23 mouse cellular contexts compared by ENCODE assay signal in genomic region chrX:98189759-98190158, GRCm38 (mm10). TPM values are rescaled to one million over a fixed set of nuclear protein-coding genes. Genes with fewer than 3 reads are reported as not detected.
"Had no signal": no experiment of that assay in that cellular context is flagged by ENCODE, and none has a peak within 500 bp of the region (broad histone marks: within the 10 kb centered on the region; RNA-seq: fewer than 3 reads in every experiment).

No protein-coding gene starts in this region.

- H3K36me3 ChIP-seq: heart, embryonic 10.5 days; heart, embryonic 12.5 days; hindbrain, embryonic 13.5 days; hindbrain, embryonic 15.5 days; limb, embryonic 10.5 days; limb, embryonic 12.5 days; liver, embryonic 13.5 days; liver, embryonic 15.5 days had no signal

- H3K4me1 ChIP-seq: heart, embryonic 10.5 days; heart, embryonic 12.5 days; hindbrain, embryonic 13.5 days; hindbrain, embryonic 15.5 days; limb, embryonic 10.5 days; limb, embryonic 12.5 days; liver, embryonic 13.5 days; liver, embryonic 15.5 days had no signal

- H3K27me3 ChIP-seq: heart, embryonic 12.5 days; hindbrain, embryonic 13.5 days; hindbrain, embryonic 15.5 days; limb, embryonic 12.5 days; liver, embryonic 13.5 days; liver, embryonic 15.5 days had no signal

- H3K4me2 ChIP-seq: heart, embryonic 12.5 days; hindbrain, embryonic 13.5 days; hindbrain, embryonic 15.5 days; limb, embryonic 12.5 days; liver, embryonic 11.5 days; liver, embryonic 13.5 days; liver, embryonic 15.5 days had no signal

- DNase-seq: gastrocnemius, adult 2 months; gastrocnemius, postnatal 10 days; gastrocnemius, postnatal 25 days; heart, adult 18-20 months; heart, postnatal 10 days; kidney, adult 11 months; kidney, adult 8-10 months; kidney, postnatal 10 days; kidney, postnatal 25 days; kidney, postnatal 4 days; liver; liver, embryonic 13.5 days had no signal

- H3K9ac ChIP-seq: heart, embryonic 12.5 days; hindbrain, embryonic 13.5 days; hindbrain, embryonic 15.5 days; limb, embryonic 12.5 days; liver, embryonic 13.5 days; liver, embryonic 15.5 days had no signal

- H3K4me3 ChIP-seq: gastrocnemius, adult 2 months; heart, embryonic 10.5 days; heart, embryonic 12.5 days; hindbrain, embryonic 13.5 days; hindbrain, embryonic 15.5 days; layer of hippocampus, adult 2 months; limb, embryonic 10.5 days; limb, embryonic 12.5 days; liver, embryonic 13.5 days; liver, embryonic 15.5 days had no signal

- ATAC-seq: hindbrain, postnatal 0 days; intestine, embryonic 16.5 days had no signal

- H3K27ac ChIP-seq: gastrocnemius, adult 2 months; heart, embryonic 10.5 days; hindbrain, embryonic 13.5 days; hindbrain, embryonic 15.5 days; hindbrain, postnatal 0 days; layer of hippocampus, adult 2 months; limb, embryonic 10.5 days; limb, embryonic 12.5 days; liver, embryonic 13.5 days; liver, embryonic 15.5 days had no signal

- H3K9me3 ChIP-seq: heart, embryonic 10.5 days; heart, embryonic 12.5 days; hindbrain, embryonic 13.5 days; hindbrain, embryonic 15.5 days; limb, embryonic 10.5 days; limb, embryonic 12.5 days; liver, embryonic 13.5 days; liver, embryonic 15.5 days had no signal

RNA-seq across cellular contexts. Expression of gene Ar, which starts 41.2 kb away (rescaled TPM):
- polyA plus RNA-seq: liver, embryonic 11.5 days; liver, embryonic 13.5 days had no signal
